Mouse (Mus musculus): ENCODE data around the gene Psen1. TPM values are rescaled to one million over a fixed set of nuclear protein-coding genes. Genes with fewer than 3 reads are reported as not detected.

The Psen1 gene
- polyA plus RNA-seq, 1 experiment from 2014 or later = 89.5 TPM

DNA sequence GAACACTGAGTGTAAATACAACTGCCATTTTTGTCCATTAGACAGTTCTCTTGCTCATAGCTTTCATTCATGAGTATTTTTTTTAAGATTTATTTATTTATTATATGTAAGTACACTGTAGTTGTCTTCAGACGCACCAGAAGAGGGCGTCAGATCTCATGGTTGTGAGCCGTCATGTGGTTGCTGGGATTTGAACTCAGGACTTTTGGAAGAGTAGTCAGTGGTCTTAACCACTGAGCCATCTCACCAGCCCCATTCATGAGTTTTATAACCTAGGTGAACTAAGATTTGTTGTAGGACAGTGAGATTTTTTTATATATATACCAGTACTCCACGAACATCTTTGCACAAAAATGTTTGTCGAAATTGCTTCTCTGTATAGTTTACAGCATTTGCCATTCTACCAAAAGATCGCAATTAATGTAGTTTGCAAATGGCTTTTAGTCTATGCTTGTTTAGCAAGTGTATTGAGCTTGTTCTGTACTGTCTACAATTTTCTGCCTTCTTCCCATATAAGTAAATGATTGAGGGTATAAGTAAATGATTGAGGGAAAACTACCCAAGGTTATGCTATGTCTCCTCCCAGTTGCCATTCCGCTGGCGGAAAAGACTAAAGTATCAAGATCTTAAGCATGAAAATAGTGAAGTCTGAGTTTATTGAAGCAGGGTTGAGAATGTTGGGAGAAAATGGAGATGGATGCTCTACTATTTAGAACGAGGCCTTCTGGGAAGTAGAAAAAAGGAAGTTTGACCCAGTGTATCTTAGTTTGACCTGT is 1.2 kb upstream of the Psen1 start:
- 75% methylated on average over 9 of the region's 9 CpGs for WGBS
- H3K4me2 ChIP-seq (replicated peaks; ENCODE audit: low read depth) = peak overlapping the region; percentile 71; the same call in 1 of the 2 replicates

DNA sequence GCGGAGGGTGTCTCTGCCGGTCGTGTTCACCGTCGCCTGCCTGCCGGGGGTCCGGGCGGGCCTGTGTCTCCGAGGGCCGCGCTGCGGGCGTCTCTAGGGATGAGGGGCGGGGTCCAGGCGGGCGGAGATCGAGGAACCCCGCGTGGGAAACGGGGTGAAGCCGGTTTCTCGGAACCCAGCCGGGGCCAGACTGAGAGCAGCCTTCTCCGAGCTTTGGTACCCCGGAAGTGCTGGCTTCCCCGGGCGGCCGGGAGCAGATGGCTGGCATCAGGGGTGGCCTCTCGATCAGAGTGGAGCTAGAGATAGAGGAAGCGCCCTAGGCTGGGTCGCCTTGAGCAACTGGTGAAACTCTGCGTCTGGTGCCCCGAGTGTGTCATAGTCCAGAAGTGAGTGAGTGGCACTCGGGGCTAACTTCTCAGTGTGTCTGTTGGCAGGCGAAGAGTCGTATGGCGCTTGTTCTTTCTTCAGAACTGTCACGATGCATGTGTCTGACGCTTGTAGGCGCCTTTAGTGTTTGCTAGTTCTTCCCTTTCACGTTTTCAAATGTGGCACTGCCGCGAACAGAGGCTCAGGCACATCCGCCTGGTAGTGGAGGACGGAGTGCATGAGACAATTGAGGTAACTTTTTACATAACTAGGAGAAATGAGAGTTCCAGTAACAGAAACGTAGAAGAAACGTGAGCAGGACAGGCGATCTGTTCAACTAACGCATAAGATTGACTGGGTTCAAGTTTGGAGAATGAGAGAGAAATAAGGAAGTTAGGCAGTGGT is 549 bp downstream of the Psen1 start:
- under 1% methylated on average over 49 of the region's 49 CpGs for WGBS
- 0 out of 2 replicates have a peak, but pooled peaks cover 3% of the 10 kb centered on the region for H3K36me3 ChIP-seq (ENCODE audit: control insufficient read depth, insufficient read depth)
- H3K27me3 ChIP-seq (replicated peaks; ENCODE audit: control insufficient read depth, insufficient read depth, low read length) = no peaks in the 10 kb centered on the region
- peak overlapping the region; percentile 80 for H3K9ac ChIP-seq (ENCODE audit: low read depth, low read length)
- H3K4me3 ChIP-seq (ENCODE audit: low read depth, low read length) = peak overlapping the region; percentile 82
- H3K27ac ChIP-seq (ENCODE audit: low read depth, low read length) = peak overlapping the region; percentile 98
- peaks cover 5% of the 10 kb centered on the region; the same call in 1 of the 2 replicates for H3K4me1 ChIP-seq (replicated peaks; ENCODE audit: control insufficient read depth, insufficient read depth, low read length)
- no peak for TF ChIP-seq CTCF (IDR thresholded peaks at IDR 0.05; ENCODE audit: low read depth)
- peak; percentile 81 for ATAC-seq
- peak overlapping the region; percentile 71 for H3K4me2 ChIP-seq (replicated peaks; ENCODE audit: low read depth)
- H3K9me3 ChIP-seq (ENCODE audit: control insufficient read depth) = no peaks in the 10 kb centered on the region

More for the DNA sequence above, 1.2 kb upstream of the Psen1 start:
- ATAC-seq = no peak
- Histone ChIP-seq H3K9ac (ENCODE audit: low read depth, low read length) (no peak overlapping the region), H3K27ac (ENCODE audit: low read depth, low read length) (peak overlapping the region; percentile 60; the same call in 1 of the 2 replicates), H3K36me3 (ENCODE audit: control insufficient read depth, insufficient read depth) (peaks cover 12% of the 10 kb centered on the region), H3K9me3 (ENCODE audit: control insufficient read depth) (no peaks in the 10 kb centered on the region), H3K27me3 (replicated peaks; ENCODE audit: control insufficient read depth, insufficient read depth, low read length) (no peaks in the 10 kb centered on the region), H3K4me1 (replicated peaks; ENCODE audit: control insufficient read depth, insufficient read depth, low read length) (peaks cover 5% of the 10 kb centered on the region; the same call in 1 of the 2 replicates), H3K4me3 (ENCODE audit: low read depth, low read length) (no peak overlapping the region)
- TF ChIP-seq CTCF (IDR thresholded peaks at IDR 0.05; ENCODE audit: low read depth) = no peak; the same call in 1 of the 2 replicates

DNA sequence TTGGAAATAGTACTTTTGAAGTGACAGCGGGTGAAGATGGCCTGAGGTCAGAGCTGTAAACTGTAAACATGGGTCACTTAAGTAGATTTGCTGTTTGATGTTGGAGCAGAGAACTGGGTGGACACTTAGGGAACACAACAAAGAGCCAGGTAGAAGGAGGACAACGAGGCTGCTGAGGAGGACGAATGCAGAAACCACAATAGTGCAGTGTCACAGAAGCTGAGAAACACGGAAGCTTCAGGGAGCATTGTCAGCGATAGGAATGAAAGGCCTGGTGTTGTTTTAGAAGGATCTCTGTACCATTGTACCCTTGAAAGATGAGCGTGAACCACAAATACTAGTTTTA is 1.1 kb downstream of the Psen1 start:
- Histone ChIP-seq H3K27me3 (replicated peaks; ENCODE audit: control insufficient read depth, insufficient read depth, low read length) (no peaks in the 10 kb centered on the region), H3K9ac (ENCODE audit: low read depth, low read length) (peak overlapping the region; percentile 80), H3K36me3 (ENCODE audit: control insufficient read depth, insufficient read depth) (no peaks in the 10 kb centered on the region), H3K27ac (ENCODE audit: low read depth, low read length) (peak overlapping the region; percentile 98), H3K4me3 (ENCODE audit: low read depth, low read length) (peak overlapping the region; percentile 82), H3K9me3 (ENCODE audit: control insufficient read depth) (no peaks in the 10 kb centered on the region), H3K4me2 (replicated peaks; ENCODE audit: low read depth) (peak overlapping the region; percentile 71), H3K4me1 (replicated peaks; ENCODE audit: control insufficient read depth, insufficient read depth, low read length) (peaks cover 7% of the 10 kb centered on the region; the same call in 1 of the 2 replicates)
- 12% methylated on average over 6 of the region's 6 CpGs for WGBS
- no peak for TF ChIP-seq CTCF (IDR thresholded peaks at IDR 0.05; ENCODE audit: low read depth)
- no peak for ATAC-seq

- no peaks in the 10 kb centered on the region for H3K36me3 ChIP-seq (ENCODE audit: control insufficient read depth, insufficient read depth)
- no peak overlapping the region for H3K4me3 ChIP-seq (ENCODE audit: low read depth, low read length)
- ATAC-seq = no peak
- TF ChIP-seq CTCF (IDR thresholded peaks at IDR 0.05; ENCODE audit: low read depth) = no peak
- no peak overlapping the region for H3K9ac ChIP-seq (ENCODE audit: low read depth, low read length)
- no peak overlapping the region for H3K4me2 ChIP-seq (replicated peaks; ENCODE audit: low read depth)
- no peaks in the 10 kb centered on the region for H3K9me3 ChIP-seq (ENCODE audit: control insufficient read depth)
- no peaks in the 10 kb centered on the region for H3K27me3 ChIP-seq (replicated peaks; ENCODE audit: control insufficient read depth, insufficient read depth, low read length)
- no peak overlapping the region for H3K27ac ChIP-seq (ENCODE audit: low read depth, low read length)
- peaks cover 11% of the 10 kb centered on the region; the same call in 1 of the 2 replicates for H3K4me1 ChIP-seq (replicated peaks; ENCODE audit: control insufficient read depth, insufficient read depth, low read length)
- 76% methylated on average over 5 of the region's 5 CpGs for WGBS
These were observed 6.1 kb downstream of the Psen1 start for GRCm38 (mm10) chr12:83694011-83694410.

GRCm38 (mm10) chr12:83694669-83695068 is 6.7 kb downstream of the Psen1 start:
- Histone ChIP-seq H3K4me1 (replicated peaks; ENCODE audit: control insufficient read depth, insufficient read depth, low read length) (peaks cover 11% of the 10 kb centered on the region; the same call in 1 of the 2 replicates), H3K27me3 (replicated peaks; ENCODE audit: control insufficient read depth, insufficient read depth, low read length) (no peaks in the 10 kb centered on the region), H3K4me2 (replicated peaks; ENCODE audit: low read depth) (no peak overlapping the region), H3K9ac (ENCODE audit: low read depth, low read length) (no peak overlapping the region), H3K27ac (ENCODE audit: low read depth, low read length) (no peak overlapping the region), H3K36me3 (ENCODE audit: control insufficient read depth, insufficient read depth) (0 out of 2 replicates have a peak, but pooled peaks cover 3% of the 10 kb centered on the region), H3K4me3 (ENCODE audit: low read depth, low read length) (no peak overlapping the region), H3K9me3 (ENCODE audit: control insufficient read depth) (no peaks in the 10 kb centered on the region)
- no peak for TF ChIP-seq CTCF (IDR thresholded peaks at IDR 0.05; ENCODE audit: low read depth)
- 71% methylated on average over 3 of the region's 3 CpGs for WGBS
- ATAC-seq = no peak

DNA sequence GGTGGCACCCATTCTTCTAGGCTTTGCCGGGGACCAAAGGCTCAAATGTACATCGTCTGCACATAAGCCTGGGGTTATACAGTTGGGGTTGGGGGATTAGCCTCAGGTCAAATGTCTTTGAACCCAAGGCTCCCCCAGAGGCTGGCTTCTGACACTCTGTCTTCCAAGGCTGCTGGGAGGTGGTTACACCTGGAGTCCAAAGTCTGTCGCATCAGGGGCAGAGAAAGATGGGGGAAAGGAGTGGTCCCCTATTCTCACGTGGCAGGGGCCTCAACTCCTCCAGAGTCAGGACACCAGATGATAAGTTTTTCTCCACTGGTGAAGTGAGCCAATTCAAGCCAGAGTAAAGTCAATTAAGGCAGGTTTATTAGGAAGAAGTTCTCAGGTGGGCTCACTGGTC is 10.7 kb downstream of the Psen1 start:
- no peak overlapping the region for H3K4me2 ChIP-seq (replicated peaks; ENCODE audit: low read depth)
- peaks cover 6% of the 10 kb centered on the region; the same call in 1 of the 2 replicates for H3K4me1 ChIP-seq (replicated peaks; ENCODE audit: control insufficient read depth, insufficient read depth, low read length)
- no peaks in the 10 kb centered on the region for H3K9me3 ChIP-seq (ENCODE audit: control insufficient read depth)
- no peak for TF ChIP-seq CTCF (IDR thresholded peaks at IDR 0.05; ENCODE audit: low read depth)
- peak overlapping the region; percentile 41; the same call in 1 of the 2 replicates for H3K27ac ChIP-seq (ENCODE audit: low read depth, low read length)
- no peak overlapping the region for H3K4me3 ChIP-seq (ENCODE audit: low read depth, low read length)
- peak; percentile 51 for ATAC-seq
- no peaks in the 10 kb centered on the region for H3K27me3 ChIP-seq (replicated peaks; ENCODE audit: control insufficient read depth, insufficient read depth, low read length)
- no peak overlapping the region for H3K9ac ChIP-seq (ENCODE audit: low read depth, low read length)
- peaks cover 39% of the 10 kb centered on the region for H3K36me3 ChIP-seq (ENCODE audit: control insufficient read depth, insufficient read depth)
- 43% methylated on average over 4 of the region's 4 CpGs for WGBS

Measured in intestine, postnatal 0 days (tissue).